Mouse (Mus musculus) left cerebral cortex, adult 9 months (tissue): ENCODE results near the gene Prss50.

Source experiments
- DNase-seq, 2 experiments: peaks; one replicate each; pipeline ENCODE4 v3.0.0; 2022; ENCODE audit warnings: low spot score in 2 of 2

The Prss50 gene

DNA sequence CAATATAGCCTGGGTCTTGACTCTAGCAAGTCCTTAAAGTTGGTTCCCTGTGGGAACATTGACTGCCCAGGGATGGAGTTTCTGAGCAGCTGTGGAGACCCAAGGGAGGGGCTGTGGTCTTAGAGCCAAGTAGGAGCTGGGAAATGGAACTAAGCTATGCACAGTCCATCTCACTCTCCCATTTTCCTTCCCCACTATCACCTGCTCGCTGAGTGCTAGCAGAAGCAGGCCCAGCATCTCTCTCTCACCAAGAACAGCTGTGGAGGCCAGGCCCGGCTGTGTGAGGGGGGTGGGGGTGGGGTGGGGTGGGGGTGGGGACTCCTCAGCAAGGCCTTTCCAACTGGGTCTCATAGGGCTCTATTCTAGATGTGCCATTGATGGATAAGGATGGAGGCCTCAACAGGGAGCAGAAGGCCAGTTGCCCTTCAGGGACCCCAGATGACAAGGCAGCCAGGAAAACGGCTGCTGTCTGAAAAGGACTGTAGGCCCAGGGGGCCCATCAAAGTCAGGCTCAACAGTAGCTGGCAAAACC is 17.0 kb downstream of the Prss50 start:
- DNase-seq: no peak

DNA sequence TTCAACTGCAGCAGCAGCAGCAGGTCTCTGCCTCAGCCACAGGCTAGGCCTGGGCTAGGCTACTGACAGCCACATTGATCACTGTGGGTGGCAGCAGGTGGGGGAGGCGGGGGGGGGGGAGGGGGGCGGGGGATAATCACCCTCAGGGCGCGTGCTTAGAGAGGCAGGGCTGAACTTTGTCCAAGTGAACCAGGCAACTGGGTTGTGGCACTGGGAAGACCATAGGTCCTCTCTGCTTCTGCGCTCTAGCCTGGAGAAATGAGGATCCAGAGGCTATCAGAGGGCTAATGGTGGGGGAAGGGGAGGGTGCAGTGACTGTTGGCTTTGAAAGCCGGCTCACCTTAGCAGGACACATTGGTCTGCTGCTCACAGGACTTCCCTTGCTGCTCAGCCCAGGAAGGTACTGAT is 17.5 kb downstream of the Prss50 start:
- no peak for DNase-seq

DNA sequence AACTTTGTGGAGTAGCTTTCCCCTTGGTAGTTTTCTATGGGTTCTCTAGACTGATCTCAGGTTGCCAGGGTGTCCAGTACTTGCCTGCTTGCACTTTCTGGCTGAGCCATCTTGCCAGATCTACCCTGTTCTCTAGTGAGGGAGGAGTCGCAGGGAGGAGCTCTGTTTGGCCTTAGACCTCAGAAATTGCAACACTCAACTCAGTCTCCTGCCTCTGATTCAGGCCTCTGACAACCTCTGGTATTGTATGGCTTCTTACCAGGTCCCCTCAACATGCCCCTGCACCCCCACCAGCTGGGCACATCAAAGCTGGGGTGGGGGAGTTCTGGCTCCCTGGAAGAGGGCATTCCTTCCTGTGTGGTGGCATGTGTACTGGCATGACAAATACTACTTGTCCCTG is 19.6 kb downstream of the Prss50 start:
- no peak for DNase-seq

DNA sequence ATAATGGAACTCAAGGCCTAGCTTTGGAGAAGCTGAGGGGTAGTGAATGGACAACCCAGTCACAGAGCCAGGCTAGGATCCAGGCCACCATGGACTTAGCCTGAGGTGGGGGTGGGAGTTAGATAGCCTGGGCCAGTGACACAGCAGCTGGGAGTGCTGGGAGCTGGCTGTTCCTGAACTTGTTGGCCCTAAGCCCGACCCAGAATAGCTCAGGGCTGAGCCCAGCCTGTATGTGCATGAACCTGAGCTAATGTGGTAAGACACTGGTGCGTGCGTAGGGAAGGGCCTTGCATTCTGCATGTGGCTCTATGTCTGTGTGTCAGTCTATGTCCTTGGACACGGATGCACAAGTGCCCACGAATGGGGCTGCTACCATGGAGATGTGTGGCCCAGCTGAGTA is 20.1 kb downstream of the Prss50 start:
- no peak for DNase-seq

DNA sequence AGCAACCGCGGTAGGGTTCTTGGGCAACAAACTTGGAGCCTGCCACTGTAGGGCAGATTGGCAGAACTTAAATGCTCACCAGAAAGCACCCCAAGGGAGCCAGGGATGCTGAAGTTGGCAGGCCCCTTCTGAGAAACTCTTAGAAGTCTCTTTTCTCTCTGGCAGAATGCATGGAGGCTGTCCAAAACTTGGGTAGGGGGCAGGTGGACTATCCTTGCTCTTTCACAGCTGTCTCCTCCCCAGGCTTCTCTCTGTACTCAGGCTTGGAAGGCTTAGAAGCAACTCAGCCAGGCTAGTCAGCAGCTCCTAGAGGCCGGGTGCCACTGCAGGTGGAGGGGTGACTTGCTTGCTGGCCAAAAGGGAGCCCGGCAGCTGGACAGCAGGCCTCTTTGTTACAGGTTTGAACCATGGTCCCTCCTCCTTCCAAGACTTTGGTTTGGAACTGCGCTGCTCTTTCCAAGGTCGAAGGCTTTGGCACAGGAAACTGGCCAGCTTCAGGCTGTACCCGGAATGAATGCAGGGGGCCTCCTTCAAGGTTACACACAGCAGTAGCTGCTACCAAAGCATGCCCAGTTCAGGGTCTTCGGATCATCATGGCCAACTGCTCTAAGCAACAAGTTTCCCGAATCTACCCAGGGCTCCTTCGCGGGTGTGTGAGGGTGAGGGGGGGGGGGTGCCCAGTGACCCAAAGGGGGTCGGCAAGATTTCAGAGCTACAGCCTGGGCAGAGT is 21.6 kb downstream of the Prss50 start, which contains the start of gene Als2cl:
TSS of gene Als2cl (plus strand) at position 680 of the 730 bp plus-strand sequence.
- peak in 1 of 2 experiments; percentile 48 for DNase-seq

DNA sequence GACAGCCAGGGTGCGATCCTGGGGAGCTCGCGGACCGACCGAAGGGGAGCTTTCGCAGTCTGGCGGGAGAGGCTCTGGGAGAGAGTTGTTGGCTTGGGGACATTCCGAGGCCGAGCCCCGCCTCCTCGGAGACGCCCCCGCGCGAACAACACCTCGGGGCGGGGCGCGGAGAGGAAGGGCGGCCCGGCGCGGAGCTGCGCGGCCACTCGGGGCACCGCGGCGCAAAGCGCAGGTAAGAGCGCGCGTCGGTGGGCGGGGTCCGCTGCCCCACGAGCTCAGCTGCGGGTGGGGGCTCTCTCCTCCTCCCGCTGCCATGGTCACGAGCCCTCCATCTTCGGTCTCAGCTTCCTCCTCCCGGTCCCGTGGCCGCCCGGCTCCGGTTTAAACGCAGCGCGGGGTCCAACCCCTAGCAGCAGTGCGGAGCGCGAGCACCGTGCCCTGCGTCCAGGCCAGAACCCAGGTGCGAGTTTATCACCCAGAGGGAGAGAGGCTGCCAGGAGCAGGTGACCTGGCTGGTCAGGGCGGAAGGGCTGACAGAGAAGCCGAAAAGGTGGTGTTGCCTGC is 22.3 kb downstream of the Prss50 start, which contains the start of gene Tmie:
TSS of gene Tmie (minus strand) at position 116 of the 564 bp plus-strand sequence.
- DNase-seq: peak in 1 of 2 experiments; percentile 22

DNA sequence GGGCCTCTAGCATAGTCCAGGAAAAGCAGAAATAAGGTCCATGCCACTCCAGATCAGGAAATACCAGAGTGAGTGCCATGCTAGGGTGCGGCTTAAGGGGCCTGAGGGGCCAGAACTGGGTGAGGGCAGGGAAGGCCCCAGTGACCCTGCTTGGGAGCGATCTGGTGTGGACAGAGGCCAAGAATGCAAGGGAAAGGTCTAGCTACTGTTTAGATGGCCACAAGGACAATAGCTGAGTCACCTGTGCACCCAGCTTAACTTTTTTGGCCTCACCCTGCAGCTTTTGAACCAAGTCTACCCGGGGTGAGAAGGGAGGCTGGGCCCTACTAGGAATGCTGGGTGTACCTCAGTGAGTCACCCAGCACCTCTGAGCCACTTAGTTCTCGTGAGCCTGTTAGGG is 23.0 kb downstream of the Prss50 start:
- DNase-seq: no peak

DNA sequence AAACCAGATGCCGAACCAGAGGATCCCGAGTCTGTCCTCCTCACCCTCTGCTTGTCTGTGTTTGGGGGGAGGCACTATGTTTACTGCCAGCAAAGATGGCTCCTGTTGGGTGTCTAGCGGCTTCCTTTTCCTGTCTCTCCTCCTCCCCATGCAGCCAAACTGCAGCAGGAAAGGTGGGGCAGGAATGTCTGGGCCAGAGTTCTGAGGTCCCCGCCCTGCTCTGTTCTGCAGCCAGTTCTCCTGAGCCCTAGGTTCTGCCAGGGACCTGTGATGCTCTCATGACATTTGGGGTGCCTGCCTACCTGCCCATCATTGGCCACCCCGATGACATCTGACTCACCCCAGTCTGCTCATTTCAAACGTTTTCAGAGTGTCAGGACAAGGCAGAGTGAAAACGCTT is 24.2 kb downstream of the Prss50 start:
- DNase-seq: no peak

DNA sequence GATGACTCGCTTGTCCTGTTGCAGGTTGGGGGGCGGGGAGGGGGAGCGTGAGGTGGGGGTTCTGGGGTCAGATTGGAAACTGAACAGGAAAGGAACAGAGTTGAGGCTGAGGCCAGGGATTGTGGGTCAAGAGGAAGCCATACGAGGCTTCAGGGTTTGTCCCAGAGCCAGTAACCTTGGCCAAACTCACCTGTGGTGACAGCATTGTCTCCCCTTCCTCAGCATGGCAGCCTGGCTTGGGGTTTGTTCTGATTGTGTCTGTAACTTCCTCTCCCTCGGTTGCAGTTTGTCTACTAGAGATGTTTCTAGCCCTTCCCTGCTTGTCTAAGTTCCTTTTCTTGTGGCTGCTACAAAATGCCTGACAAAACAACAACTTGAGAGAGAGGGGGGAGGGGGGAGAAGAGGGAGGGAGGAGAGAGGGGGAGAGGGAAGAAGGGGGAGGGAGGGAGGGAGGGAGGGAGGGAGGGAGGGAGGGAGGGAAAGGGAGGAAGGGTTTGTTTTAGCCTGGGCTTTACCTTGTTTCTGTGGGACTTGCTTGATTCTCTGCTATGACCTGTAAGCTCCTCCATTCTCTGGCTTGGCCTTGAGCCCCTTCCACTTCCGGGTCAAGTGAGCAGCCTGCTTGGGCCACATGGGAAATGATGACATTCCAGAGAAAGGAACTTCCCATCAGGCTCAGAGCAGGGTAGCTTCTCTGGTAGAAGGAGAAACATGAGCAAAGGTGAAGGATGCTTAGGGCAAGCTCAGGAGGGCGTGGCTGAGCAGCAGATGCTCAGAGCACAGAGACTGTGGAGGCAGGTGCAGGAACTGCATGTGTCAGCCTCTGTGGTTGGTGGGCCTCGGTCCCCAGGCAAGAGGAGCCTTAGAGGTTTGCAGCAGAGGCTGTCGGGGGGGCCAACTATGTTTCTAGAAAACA is 29.9 kb downstream of the Prss50 start:
- no peak for DNase-seq

DNA sequence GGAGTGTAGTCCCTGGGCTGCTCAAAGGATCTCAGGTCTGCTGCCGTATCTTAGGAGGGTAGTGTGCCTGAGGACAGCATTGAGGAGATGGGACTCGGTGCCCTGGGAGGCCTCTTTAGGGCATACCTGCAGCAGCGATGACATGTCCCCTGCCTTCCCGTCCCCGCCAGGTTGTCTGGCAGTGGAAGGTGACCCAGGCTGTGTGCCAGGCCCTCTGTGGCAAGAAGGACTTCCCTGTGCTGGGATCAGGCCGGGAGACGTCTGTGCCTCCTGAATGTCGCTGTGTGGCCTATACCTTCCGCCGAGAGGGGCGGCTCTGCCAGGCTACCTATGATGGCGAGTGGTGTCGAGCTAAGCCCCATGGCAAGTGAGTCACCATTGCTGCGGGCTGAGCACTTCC is 31.2 kb downstream of the Prss50 start:
- DNase-seq: no peak

DNA sequence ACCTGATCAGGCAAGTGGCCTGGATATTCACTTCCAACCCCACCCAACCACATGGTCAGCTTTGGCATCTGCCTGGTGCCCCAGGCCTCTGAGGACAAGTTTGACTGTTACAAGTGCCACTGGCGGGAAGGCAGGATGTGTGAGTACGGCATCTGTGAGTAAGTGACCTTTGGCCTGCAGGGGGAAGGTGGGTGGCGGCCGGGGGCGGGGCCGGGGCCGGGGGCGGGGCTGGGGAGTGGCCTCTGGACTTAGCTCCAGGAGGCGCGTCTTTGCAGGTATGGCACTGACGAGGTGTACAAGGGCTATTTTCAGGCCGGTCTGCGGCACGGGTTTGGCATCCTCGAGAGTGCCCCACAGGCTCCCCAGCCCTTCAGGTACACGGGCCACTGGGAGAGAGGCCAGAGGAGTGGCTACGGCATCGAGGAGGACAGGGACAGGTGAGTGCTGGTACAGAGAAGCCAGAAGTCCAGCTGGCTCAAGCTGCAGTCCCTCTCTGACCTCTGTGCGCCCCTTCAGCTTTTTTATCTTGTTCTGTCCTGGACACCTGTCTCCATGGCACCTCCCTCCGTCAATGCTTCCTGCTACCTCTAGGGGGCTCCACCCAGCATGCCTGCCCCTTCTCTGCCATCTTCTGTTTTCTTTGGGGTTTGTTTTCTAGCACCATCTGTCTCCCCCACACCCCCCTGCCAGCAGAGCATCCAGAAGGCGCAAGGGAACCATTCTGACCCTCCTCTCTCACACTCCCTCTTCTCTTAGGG is 32.4 kb downstream of the Prss50 start:
- DNase-seq: no peak

DNA sequence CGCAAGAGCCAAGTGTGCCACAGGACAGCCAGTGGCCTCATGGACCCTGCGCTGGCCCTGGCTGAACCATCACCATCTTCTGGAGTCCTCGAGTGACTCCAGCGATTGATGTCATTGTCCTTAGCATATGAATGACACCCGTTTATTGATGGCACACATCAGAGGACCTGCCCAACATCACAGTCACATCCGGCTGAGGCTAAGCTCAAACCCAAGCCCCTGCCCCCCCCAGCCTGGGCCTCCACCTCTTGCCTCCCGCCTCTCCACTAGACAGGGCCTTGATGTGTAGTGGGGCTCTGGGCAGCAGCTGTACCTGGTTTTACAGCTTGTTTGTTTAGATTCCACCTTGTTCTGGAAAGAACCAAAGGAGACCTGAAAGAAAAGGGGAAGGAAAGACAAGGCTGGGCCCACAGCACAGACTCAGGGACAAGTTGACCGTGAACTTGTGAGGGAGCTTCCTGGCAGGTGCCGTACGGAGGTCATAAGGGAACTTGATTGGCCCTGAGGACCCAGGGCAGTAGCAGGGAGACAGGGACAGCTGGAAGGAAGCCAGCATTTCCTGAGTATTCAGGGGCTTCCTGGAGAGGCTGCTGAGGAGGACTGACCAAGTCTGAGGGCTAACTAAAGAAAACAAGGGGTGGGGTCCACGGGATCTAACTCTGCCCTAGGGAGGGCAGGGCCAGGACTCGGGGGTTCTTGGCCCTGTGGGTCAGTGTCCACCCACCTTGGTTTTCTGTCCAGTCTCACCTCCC is 33.5 kb downstream of the Prss50 start:
- no peak for DNase-seq

DNA sequence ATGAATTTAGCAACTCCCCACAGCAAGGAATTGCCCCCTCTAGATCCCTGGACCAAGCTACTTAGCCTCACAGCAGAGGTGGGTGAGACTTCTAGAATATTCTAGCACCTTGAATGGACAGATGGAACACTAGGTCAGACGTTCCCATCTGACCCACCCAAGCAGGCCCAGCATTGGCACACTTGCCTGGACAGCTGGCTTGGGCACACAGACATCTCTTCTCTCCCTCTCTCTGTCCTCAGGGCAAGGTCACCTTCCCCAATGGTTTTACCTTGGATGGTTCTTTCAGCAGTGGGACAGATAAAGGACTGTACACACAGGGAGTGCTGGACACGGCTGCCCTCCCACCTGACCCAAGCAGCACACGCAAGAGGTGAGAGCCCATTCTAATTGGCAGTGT is 34.8 kb downstream of the Prss50 start:
- no peak for DNase-seq

DNA sequence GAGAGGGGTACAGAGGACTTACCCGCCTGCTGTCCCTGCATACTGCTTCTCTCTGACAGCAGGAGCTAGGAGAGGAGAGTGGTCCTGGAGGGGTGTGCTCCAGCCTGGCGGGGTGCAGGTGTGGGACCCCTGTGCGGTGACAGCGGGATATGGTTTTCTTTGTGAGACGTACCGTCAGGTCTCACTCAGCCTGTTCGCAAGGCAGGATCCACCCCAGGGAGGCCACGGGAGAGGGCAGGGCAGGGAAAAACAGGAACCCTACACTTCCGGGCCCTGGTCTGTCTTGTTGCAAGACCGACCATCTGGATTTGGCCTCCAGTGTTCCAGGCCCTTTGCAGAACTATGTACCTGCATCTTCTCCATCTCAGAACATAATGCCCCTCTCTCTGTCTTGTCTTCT is 35.7 kb downstream of the Prss50 start:
- no peak for DNase-seq

DNA sequence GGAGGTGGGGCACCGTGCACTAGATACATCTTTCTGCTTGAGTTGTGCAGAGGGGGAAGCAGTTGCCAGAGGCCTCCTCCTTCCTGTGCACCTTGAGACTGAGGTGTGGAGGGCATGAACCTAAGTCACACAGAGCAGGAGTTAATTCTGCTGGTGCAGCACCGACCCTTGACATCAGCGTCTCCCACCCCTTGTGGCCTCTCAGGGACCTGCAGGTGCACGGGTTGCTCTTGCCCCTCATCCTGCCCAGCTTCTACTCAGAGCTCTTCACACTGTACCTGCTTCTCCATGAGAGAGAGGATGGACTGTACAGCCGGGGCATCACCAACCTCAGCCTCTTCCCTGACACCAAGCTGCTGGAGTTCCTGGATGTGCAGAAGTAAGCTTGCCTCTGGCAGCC is 37.7 kb downstream of the Prss50 start:
- no peak for DNase-seq

DNA sequence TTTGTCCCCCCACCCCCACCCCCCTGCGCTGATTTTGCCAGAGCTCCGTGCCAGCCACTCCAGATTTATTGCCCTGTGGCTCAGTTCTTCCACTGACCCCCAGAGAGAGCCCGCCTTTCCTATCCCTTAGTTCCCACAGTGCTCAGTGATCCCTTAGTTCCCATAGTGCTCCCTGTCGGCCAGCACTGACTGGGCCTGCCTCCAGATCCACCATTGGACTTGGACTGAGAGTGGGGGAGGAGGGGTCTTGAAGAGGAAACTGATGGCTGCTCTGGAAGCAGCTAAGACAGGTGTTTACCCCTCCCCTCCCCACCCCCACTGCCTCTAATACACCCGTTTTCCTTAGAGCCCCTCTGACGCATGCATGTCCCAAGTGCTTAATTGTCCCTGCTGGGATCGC is 38.2 kb downstream of the Prss50 start:
- DNase-seq: no peak

DNA sequence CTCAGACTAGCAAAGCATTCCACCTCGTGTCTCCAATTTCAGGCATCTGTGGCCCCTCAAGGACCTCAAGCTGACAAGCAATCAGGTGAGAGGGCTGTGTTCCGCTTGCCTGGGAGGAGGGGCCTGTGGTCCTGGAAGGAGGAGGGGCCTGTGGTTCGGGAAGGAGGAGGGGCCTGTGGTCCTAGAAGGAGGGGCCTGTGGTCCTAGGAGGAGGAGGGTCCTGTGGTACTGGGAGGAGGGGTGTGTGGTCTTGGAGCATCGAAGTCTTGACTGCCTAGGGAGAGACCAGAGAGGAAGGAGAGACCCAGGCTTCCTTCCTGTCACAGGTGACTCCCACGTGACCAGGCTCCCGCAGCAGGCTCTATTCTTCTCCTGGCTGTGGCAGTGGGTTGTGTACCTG is 38.8 kb downstream of the Prss50 start:
- no peak for DNase-seq

DNA sequence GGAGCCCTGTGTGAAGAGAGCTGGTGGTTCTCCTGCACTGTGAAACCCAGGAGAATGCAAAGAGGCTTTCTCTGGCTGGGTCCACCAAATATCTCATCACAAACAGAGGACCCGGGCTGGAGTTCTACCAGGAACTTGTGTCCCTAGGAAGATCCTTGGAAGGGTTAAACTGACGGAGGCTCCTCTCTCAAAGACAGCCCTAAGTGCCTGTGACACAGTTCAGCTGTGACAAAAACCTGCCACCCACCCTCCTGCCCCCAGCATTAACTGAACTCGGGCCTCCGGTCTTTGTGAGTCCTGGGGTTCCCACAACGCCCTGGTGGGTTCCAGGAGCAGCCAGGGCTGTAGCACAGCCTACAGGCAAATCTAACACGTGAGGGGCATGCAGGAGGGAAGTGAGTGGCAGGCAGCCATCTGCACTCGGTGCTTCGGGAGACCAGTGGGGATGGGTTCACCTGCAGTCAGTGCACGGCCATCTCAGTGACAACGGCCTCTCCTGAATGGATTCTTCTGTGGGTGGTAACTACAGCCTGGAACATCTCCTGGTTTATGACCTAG is 41.8 kb downstream of the Prss50 start:
- no peak for DNase-seq

DNA sequence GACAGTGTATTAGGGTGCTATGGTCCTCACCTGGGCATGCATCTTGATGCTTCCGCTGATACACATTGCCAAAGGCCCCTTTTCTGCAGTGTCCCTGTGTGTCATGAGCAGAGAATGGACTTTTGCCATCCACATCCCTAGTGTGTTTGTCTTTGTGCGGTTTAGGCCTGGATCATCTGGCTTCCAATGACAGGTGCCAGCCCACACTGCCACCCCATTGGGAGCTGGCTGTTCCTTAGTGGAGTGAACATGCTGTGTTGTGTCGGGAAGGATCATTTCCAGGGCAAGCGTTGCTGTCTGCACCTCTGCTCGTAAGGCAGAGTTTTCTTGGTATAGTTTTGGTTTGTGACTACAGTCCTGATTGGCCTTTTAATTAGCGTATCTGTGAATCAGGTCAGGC is 43.4 kb downstream of the Prss50 start:
- DNase-seq: no peak

DNA sequence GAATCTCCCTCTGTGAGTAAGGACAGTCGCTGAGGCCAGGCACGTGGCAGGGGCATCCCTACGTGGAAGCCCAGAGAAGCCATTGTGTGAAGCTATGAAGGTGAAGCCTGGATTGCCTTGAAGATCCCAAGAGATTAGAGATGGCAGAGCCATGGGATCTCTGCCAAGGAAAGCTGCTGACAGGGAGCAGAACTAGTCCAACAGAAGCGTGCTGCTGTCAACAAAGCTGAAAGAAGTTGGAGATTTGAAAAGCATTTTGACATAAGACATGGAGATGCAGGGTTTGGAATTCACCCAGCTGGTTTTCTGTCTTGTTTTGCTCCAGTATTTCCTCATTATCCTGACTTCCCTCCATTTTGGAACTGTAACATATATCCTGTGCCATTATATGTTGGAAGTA is 44.5 kb downstream of the Prss50 start:
- DNase-seq: no peak
